Comparison of ENCODE assay signal across 34 mouse cellular contexts in the genomic region with DNA sequence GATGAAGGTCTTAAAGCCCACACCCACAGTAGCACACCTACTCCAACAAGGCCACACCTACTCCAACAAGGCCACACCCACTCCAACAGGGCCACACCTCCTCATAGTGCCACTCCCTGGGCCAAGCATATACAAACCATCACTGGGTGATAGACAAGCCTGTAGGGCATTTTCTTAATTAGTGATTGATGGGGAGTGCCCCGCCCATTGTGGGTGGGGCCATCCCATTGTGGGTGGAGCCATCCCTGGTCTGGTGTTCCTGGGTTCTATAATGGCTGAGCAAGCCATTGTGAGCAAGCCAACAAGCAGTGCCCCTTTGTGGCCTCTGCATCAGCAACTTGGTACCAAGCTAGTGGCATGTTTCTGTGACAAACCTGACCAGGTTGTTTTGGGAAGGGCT.
"Had no signal": no experiment of that assay in that cellular context is flagged by ENCODE, and none has a peak within 500 bp of the region (broad histone marks: within the 10 kb centered on the region; RNA-seq: fewer than 3 reads in every experiment).

No protein-coding gene starts in this region.

- H3K27me3 ChIP-seq: heart, embryonic 12.5 days; heart, embryonic 13.5 days; heart, embryonic 15.5 days; hindbrain, embryonic 12.5 days; hindbrain, embryonic 13.5 days; hindbrain, embryonic 15.5 days; intestine, embryonic 15.5 days; kidney, embryonic 15.5 days had no signal

- DNase-seq: heart, postnatal 14 days; heart, postnatal 36 days; heart, postnatal 4 days; kidney, adult 11 months; kidney, adult 18-20 months; kidney, adult 2 months; kidney, adult 9 months; kidney, postnatal 10 days; kidney, postnatal 14 days; kidney, postnatal 25 days; kidney, postnatal 36 days; kidney, postnatal 4 days; layer of hippocampus, adult 9-11 months; layer of hippocampus, postnatal 36 days had no signal

- H3K4me1 ChIP-seq: hindbrain, embryonic 15.5 days; intestine, embryonic 15.5 days had no signal

- H3K9me3 ChIP-seq: heart, embryonic 10.5 days; heart, embryonic 15.5 days; hindbrain, embryonic 12.5 days; hindbrain, embryonic 13.5 days; hindbrain, embryonic 15.5 days; intestine, embryonic 15.5 days; kidney, embryonic 15.5 days had no signal

- H3K36me3 ChIP-seq: heart, embryonic 10.5 days; heart, embryonic 12.5 days; heart, embryonic 13.5 days; heart, embryonic 15.5 days; hindbrain, embryonic 10.5 days; hindbrain, embryonic 12.5 days; hindbrain, embryonic 13.5 days; hindbrain, embryonic 15.5 days; intestine, embryonic 15.5 days; kidney, embryonic 15.5 days had no signal

- H3K4me2 ChIP-seq: heart, embryonic 11.5 days; heart, embryonic 12.5 days; heart, embryonic 13.5 days; heart, embryonic 15.5 days; hindbrain, embryonic 12.5 days; hindbrain, embryonic 13.5 days; hindbrain, embryonic 14.5 days; hindbrain, embryonic 15.5 days; intestine, embryonic 15.5 days; kidney, embryonic 15.5 days had no signal

- H3K4me3 ChIP-seq: heart, embryonic 10.5 days; heart, embryonic 12.5 days; heart, embryonic 13.5 days; heart, embryonic 15.5 days; hindbrain, embryonic 10.5 days; hindbrain, embryonic 12.5 days; hindbrain, embryonic 13.5 days; hindbrain, embryonic 15.5 days; intestine, embryonic 15.5 days; kidney, embryonic 15.5 days; layer of hippocampus, adult 2 months; left cerebral cortex, adult 2 months had no signal

- H3K9ac ChIP-seq: heart, embryonic 12.5 days; heart, embryonic 13.5 days; heart, embryonic 15.5 days; hindbrain, embryonic 12.5 days; hindbrain, embryonic 13.5 days; hindbrain, embryonic 14.5 days; hindbrain, embryonic 15.5 days; intestine, embryonic 15.5 days; kidney, embryonic 15.5 days had no signal

- H3K27ac ChIP-seq: heart, embryonic 10.5 days; heart, embryonic 13.5 days; heart, embryonic 15.5 days; hindbrain, embryonic 10.5 days; hindbrain, embryonic 12.5 days; hindbrain, embryonic 13.5 days; hindbrain, embryonic 14.5 days; hindbrain, embryonic 15.5 days; hindbrain, postnatal 0 days; intestine, embryonic 15.5 days; kidney, embryonic 15.5 days; kidney, postnatal 0 days; layer of hippocampus, adult 2 months; left cerebral cortex, adult 2 months had no signal

- ATAC-seq: hindbrain, embryonic 16.5 days; hindbrain, postnatal 0 days; inflammation-experienced regulatory T-cells, adult 6 months; intestine, embryonic 15.5 days; intestine, embryonic 16.5 days; intestine, postnatal 0 days had no signal
